Mouse (Mus musculus): Measurements from ENCODE around the gene Pes1. TPM values are rescaled to one million over a fixed set of nuclear protein-coding genes. Genes with fewer than 3 reads are reported as not detected.

The Pes1 gene
- polyA plus RNA-seq, 1 experiment from 2014 or later = 73.8 TPM

- H3K36me3 ChIP-seq (ENCODE audit: control insufficient read depth, insufficient read depth, low read length) = peaks cover 48% of the 10 kb centered on the region
These were observed 10.5 kb downstream of the Pes1 start for GRCm38 (mm10) chr11:3974311-3974710.

GRCm38 (mm10) chr11:3976678-3977077 is 12.9 kb downstream of the Pes1 start, which contains the start of gene 4930556J24Rik:
4930556J24Rik (minus strand) TSS chr11:3976778.
- Histone ChIP-seq H3K4me2 (ENCODE audit: low read depth, low read length) (no peak within 1 kb of the TSS), H3K9me3 (replicated peaks; ENCODE audit: control insufficient read depth, low read length) (no peaks in the 10 kb centered on the region), H3K4me3 (replicated peaks; ENCODE audit: low read length) (no peak within 1 kb of the TSS), H3K27ac (ENCODE audit: low read length) (no peak within 1 kb of the TSS), H3K9ac (ENCODE audit: low read length) (no peak within 1 kb of the TSS), H3K4me1 (ENCODE audit: control insufficient read depth, insufficient read depth, low read length) (no peaks in the 10 kb centered on the region), H3K36me3 (ENCODE audit: control insufficient read depth, insufficient read depth, low read length) (peaks cover 34% of the 10 kb centered on the region), H3K27me3 (ENCODE audit: control insufficient read depth, insufficient read depth, low read length) (no peaks in the 10 kb centered on the region)
- 94% methylated on average over 6 of the region's 6 CpGs for WGBS
- no peak for ATAC-seq (ENCODE audit: insufficient read depth, low FRiP score)

More at GRCm38 (mm10) chr11:3974311-3974710, 10.5 kb downstream of the Pes1 start:
- WGBS = 74% methylated on average over 3 of the region's 3 CpGs
- H3K4me3 ChIP-seq (replicated peaks; ENCODE audit: low read length) = no peak overlapping the region
- H3K27me3 ChIP-seq (ENCODE audit: control insufficient read depth, insufficient read depth, low read length) = no peaks in the 10 kb centered on the region
- H3K4me1 ChIP-seq (ENCODE audit: control insufficient read depth, insufficient read depth, low read length) = no peaks in the 10 kb centered on the region
- 0 out of 2 replicates have a peak, but pooled peaks have one; percentile 21 for ATAC-seq (ENCODE audit: insufficient read depth, low FRiP score)
- H3K4me2 ChIP-seq (ENCODE audit: low read depth, low read length) = no peak overlapping the region
- no peaks in the 10 kb centered on the region for H3K9me3 ChIP-seq (replicated peaks; ENCODE audit: control insufficient read depth, low read length)
- no peak overlapping the region for H3K9ac ChIP-seq (ENCODE audit: low read length)
- no peak overlapping the region for H3K27ac ChIP-seq (ENCODE audit: low read length)

- Histone ChIP-seq H3K9me3 (replicated peaks; ENCODE audit: control insufficient read depth, low read length) (no peaks in the 10 kb centered on the region), H3K36me3 (ENCODE audit: control insufficient read depth, insufficient read depth, low read length) (peaks cover 24% of the 10 kb centered on the region), H3K4me3 (replicated peaks; ENCODE audit: low read length) (no peak overlapping the region), H3K9ac (ENCODE audit: low read length) (no peak overlapping the region), H3K4me1 (ENCODE audit: control insufficient read depth, insufficient read depth, low read length) (0 out of 2 replicates have a peak, but pooled peaks cover 4% of the 10 kb centered on the region), H3K27me3 (ENCODE audit: control insufficient read depth, insufficient read depth, low read length) (peaks cover 9% of the 10 kb centered on the region), H3K27ac (ENCODE audit: low read length) (no peak overlapping the region), H3K4me2 (ENCODE audit: low read depth, low read length) (no peak overlapping the region)
- 89% methylated on average over 5 of the region's 5 CpGs for WGBS
- ATAC-seq (ENCODE audit: insufficient read depth, low FRiP score) = no peak
These were observed 14.6 kb downstream of the Pes1 start for GRCm38 (mm10) chr11:3978421-3978820.

- Histone ChIP-seq H3K4me3 (replicated peaks; ENCODE audit: low read length) (no peak overlapping the region), H3K36me3 (ENCODE audit: control insufficient read depth, insufficient read depth, low read length) (peaks cover 7% of the 10 kb centered on the region), H3K9me3 (replicated peaks; ENCODE audit: control insufficient read depth, low read length) (no peaks in the 10 kb centered on the region), H3K27me3 (ENCODE audit: control insufficient read depth, insufficient read depth, low read length) (peaks cover 12% of the 10 kb centered on the region), H3K27ac (ENCODE audit: low read length) (no peak overlapping the region), H3K4me1 (ENCODE audit: control insufficient read depth, insufficient read depth, low read length) (0 out of 2 replicates have a peak, but pooled peaks cover 4% of the 10 kb centered on the region), H3K9ac (ENCODE audit: low read length) (no peak overlapping the region), H3K4me2 (ENCODE audit: low read depth, low read length) (no peak overlapping the region)
- 63% methylated on average over 6 of the region's 6 CpGs for WGBS
- no peak for ATAC-seq (ENCODE audit: insufficient read depth, low FRiP score)
These were observed 17.8 kb downstream of the Pes1 start for GRCm38 (mm10) chr11:3981536-3981935.

- Histone ChIP-seq H3K27me3 (ENCODE audit: control insufficient read depth, insufficient read depth, low read length) (peaks cover 12% of the 10 kb centered on the region), H3K4me1 (ENCODE audit: control insufficient read depth, insufficient read depth, low read length) (0 out of 2 replicates have a peak, but pooled peaks cover 4% of the 10 kb centered on the region), H3K4me2 (ENCODE audit: low read depth, low read length) (peak overlapping the region; percentile 57), H3K4me3 (replicated peaks; ENCODE audit: low read length) (peak overlapping the region; percentile 52), H3K36me3 (ENCODE audit: control insufficient read depth, insufficient read depth, low read length) (peaks cover 5% of the 10 kb centered on the region; the same call in 1 of the 2 replicates), H3K27ac (ENCODE audit: low read length) (peak overlapping the region; percentile 84), H3K9ac (ENCODE audit: low read length) (peak overlapping the region; percentile 70), H3K9me3 (replicated peaks; ENCODE audit: control insufficient read depth, low read length) (no peaks in the 10 kb centered on the region)
- ATAC-seq (ENCODE audit: insufficient read depth, low FRiP score) = peak; percentile 15; the same call in 1 of the 2 replicates
- 52% methylated on average over 7 of the region's 7 CpGs for WGBS
These were observed 18.8 kb downstream of the Pes1 start for GRCm38 (mm10) chr11:3982275-3983209.

GRCm38 (mm10) chr11:3983291-3983862 is 19.6 kb downstream of the Pes1 start, which contains the start of gene Gal3st1:
Gal3st1 (plus strand) TSS chr11:3983636.
- Histone ChIP-seq H3K4me2 (ENCODE audit: low read depth, low read length) (peak within 1 kb of the TSS; percentile 57), H3K27me3 (ENCODE audit: control insufficient read depth, insufficient read depth, low read length) (peaks cover 12% of the 10 kb centered on the region), H3K4me3 (replicated peaks; ENCODE audit: low read length) (peak within 1 kb of the TSS; percentile 52), H3K4me1 (ENCODE audit: control insufficient read depth, insufficient read depth, low read length) (0 out of 2 replicates have a peak, but pooled peaks cover 4% of the 10 kb centered on the region), H3K9ac (ENCODE audit: low read length) (peak within 1 kb of the TSS; percentile 70), H3K9me3 (replicated peaks; ENCODE audit: control insufficient read depth, low read length) (no peaks in the 10 kb centered on the region), H3K36me3 (ENCODE audit: control insufficient read depth, insufficient read depth, low read length) (peaks cover 5% of the 10 kb centered on the region; the same call in 1 of the 2 replicates), H3K27ac (ENCODE audit: low read length) (peak within 1 kb of the TSS; percentile 84)
- WGBS = under 1% methylated on average over 36 of the region's 37 CpGs
- ATAC-seq (ENCODE audit: insufficient read depth, low FRiP score) = peak; percentile 87

- Histone ChIP-seq H3K9ac (ENCODE audit: low read length) (peak overlapping the region; percentile 70), H3K4me2 (ENCODE audit: low read depth, low read length) (peak overlapping the region; percentile 57), H3K4me3 (replicated peaks; ENCODE audit: low read length) (peak overlapping the region; percentile 52), H3K36me3 (ENCODE audit: control insufficient read depth, insufficient read depth, low read length) (peaks cover 2% of the 10 kb centered on the region; the same call in 1 of the 2 replicates), H3K27me3 (ENCODE audit: control insufficient read depth, insufficient read depth, low read length) (peaks cover 12% of the 10 kb centered on the region), H3K4me1 (ENCODE audit: control insufficient read depth, insufficient read depth, low read length) (0 out of 2 replicates have a peak, but pooled peaks cover 4% of the 10 kb centered on the region), H3K27ac (ENCODE audit: low read length) (peak overlapping the region; percentile 84), H3K9me3 (replicated peaks; ENCODE audit: control insufficient read depth, low read length) (no peaks in the 10 kb centered on the region)
- peak; percentile 77 for ATAC-seq (ENCODE audit: insufficient read depth, low FRiP score)
- whole genome bisulfite sequencing = 8% methylated on average over 15 of the region's 15 CpGs
These were observed 20.3 kb downstream of the Pes1 start for GRCm38 (mm10) chr11:3983863-3984745.

- no peak overlapping the region for H3K9ac ChIP-seq (ENCODE audit: low read length)
- no peak for ATAC-seq (ENCODE audit: insufficient read depth, low FRiP score)
- no peak overlapping the region for H3K27ac ChIP-seq (ENCODE audit: low read length)
- no peaks in the 10 kb centered on the region for H3K4me1 ChIP-seq (ENCODE audit: control insufficient read depth, insufficient read depth, low read length)
- H3K36me3 ChIP-seq (ENCODE audit: control insufficient read depth, insufficient read depth, low read length) = no peaks in the 10 kb centered on the region
- no peak overlapping the region for H3K4me3 ChIP-seq (replicated peaks; ENCODE audit: low read length)
- no peak overlapping the region for H3K4me2 ChIP-seq (ENCODE audit: low read depth, low read length)
- H3K27me3 ChIP-seq (ENCODE audit: control insufficient read depth, insufficient read depth, low read length) = no peaks in the 10 kb centered on the region
- 63% methylated on average over 3 of the region's 3 CpGs for WGBS
- no peaks in the 10 kb centered on the region for H3K9me3 ChIP-seq (replicated peaks; ENCODE audit: control insufficient read depth, low read length)
These were observed 26.0 kb downstream of the Pes1 start for GRCm38 (mm10) chr11:3989748-3990147.

All from stomach, embryonic 16.5 days (tissue).